Mouse (Mus musculus) right cerebral cortex, adult 2 months (tissue): ENCODE data around the gene Trim9.

ENCODE experiments used
- DNase-seq, 2 experiments: peaks; one replicate each; pipeline ENCODE4 v3.0.0; 2021 to 2022; ENCODE audit warnings: low spot score in 2 of 2

Gene Trim9

DNA sequence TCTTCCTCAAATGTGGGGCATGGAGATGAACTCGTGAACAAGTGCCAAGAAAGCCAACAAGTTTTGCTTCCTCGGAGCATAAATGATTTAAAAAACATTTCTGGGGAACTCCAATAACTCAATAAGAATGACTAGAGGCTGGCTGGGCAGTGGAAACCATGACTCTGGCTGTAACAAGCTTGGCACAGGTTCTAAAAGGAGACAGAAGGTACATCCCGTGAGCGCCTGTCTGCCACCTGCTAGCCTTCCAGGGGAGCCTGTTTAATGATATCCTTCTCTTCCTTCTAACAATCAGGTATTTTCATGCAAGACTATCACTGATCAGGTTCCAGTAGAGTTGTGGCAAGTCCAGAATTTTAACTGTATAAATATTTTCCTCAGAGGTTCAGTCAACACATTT lies 134.9 kb downstream of the Trim9 start:
- no peak for DNase-seq

DNA sequence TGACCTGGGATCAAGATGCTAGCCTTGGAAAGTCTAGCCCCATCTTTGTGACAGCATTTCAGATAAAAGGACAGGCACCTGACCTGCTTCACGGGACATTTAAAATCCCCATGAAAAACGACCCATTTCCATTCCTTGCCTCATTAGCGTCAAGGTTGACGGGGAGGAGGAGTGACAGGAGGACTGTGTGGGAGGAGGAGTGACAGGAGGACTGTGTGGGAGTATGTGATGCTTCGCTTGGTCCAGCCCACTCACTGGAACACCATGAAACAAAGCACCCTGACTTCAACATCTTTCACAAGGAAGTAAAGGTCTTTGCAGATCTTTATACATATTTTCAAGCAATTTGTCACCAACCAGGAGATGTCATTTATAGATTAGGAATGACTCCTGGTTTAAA lies 139.2 kb downstream of the Trim9 start:
- no peak for DNase-seq

DNA sequence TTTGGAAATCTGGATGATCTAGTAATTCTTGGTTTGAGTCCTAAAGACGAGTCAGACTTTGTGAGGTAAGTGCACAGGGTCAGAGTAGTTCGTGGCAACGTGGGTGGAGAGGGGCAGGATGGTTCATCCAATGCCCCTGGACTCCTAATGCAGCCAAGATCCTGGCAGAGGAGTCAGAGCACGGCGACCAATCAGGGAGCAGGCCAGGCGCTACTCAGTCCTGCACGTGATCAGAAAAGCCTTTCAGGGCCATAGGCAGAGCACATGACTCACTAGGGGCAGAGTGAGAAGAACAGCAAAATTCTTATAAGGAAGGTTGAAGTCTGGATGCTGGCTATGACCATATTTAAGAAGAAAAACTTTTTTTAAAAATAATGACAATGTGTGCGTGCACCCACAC lies 143.0 kb downstream of the Trim9 start:
- DNase-seq: no peak

DNA sequence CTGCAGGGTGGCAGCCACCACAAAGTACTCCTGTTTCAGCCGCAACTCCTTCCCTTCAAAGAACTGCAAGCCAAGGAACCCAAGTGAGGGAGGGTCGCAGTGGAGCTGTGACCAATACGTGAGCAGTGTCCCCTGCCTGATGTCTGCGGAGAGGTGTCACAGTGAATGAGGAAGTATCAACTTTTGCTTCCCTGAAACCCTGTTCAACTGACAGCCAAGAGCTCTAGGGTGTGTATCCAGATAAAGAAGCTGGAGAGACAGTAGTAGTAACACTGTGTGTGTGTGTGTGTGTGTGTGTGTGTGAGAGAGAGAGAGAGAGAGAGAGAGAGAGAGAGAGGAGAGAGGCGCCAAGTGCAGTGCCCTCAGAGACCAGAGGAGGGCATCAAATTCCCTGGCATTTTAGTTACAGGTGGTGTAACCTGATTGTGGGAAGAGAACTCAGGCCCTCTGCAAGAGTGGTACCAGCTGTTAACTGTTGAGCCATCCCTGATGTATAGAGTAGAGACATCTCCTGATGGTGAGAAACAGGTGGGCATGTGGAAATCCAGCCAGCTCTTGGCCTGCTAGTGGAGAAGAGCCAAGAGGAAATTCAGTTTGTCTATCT lies 145.4 kb downstream of the Trim9 start:
- DNase-seq: no peak

DNA sequence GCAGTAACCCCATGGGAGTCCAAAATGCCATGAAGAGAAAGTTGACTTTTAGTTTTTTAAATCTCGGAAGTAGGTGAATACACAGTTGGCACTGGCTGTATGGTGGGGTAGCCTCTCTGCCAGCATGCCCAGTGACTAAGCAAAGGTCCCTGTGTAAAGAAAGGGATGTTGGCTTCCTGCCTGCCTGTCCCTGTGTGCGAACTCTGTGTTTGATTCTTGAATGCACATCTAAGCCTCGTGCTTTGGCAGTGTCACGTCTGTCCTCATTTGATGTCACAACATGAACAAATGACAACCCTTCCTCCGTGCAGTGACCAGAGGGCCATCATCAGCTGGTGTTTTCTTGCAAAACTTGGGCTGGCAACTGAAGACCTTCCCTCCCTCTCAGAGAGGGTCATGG lies 151.1 kb downstream of the Trim9 start:
- DNase-seq: no peak

DNA sequence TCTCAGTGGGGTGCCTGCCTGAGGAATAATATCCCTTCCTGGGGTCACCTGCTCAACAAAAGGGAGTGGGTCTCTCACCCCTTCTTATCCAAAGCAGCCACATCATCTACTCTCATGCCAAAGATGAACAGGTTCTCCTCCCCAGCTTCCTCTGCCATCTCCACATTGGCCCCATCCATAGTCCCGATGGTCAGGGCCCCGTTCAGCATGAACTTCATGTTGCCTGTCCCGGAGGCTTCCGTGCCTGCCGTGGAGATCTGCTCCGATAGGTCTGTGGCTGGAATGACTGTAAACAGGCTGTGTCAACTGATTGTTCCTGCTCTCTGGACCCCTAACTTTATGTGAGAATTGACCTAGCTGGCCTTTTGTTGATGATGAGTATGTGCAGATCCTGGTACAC lies 152.0 kb downstream of the Trim9 start:
- DNase-seq: no peak
